Mouse (Mus musculus) brain, embryonic 14.5 days (tissue): ENCODE results near the gene Nudt21.

Source experiments
- CTCF ChIP-seq: fragments of 200-500 bp; IDR thresholded peaks from 2 replicates; pipeline ENCODE4 v1.5.1; 2012; ENCODE audit warnings: inconsistent platforms, mild to moderate bottlenecking, moderate library complexity, borderline replicate concordance; ENCODE audit not compliant: insufficient read depth, insufficient read length; ENCODE audit errors: extremely low read depth
- POLR2A ChIP-seq: fragments of 200-500 bp; IDR thresholded peaks from 2 replicates; pipeline ENCODE4 v1.6.1; 2012; ENCODE audit warnings: mild to moderate bottlenecking, inconsistent platforms, borderline replicate concordance; ENCODE audit not compliant: poor library complexity, insufficient read depth, insufficient read length, severe bottlenecking; ENCODE audit errors: extremely low read depth

GRCm38 (mm10) chr8:93983827-93984226 is 53.0 kb downstream of the Nudt21 start:
- peak; percentile 48; the same call in 1 of the 2 replicates for TF ChIP-seq CTCF
- no peak for TF ChIP-seq POLR2A
